In the genomic region with DNA sequence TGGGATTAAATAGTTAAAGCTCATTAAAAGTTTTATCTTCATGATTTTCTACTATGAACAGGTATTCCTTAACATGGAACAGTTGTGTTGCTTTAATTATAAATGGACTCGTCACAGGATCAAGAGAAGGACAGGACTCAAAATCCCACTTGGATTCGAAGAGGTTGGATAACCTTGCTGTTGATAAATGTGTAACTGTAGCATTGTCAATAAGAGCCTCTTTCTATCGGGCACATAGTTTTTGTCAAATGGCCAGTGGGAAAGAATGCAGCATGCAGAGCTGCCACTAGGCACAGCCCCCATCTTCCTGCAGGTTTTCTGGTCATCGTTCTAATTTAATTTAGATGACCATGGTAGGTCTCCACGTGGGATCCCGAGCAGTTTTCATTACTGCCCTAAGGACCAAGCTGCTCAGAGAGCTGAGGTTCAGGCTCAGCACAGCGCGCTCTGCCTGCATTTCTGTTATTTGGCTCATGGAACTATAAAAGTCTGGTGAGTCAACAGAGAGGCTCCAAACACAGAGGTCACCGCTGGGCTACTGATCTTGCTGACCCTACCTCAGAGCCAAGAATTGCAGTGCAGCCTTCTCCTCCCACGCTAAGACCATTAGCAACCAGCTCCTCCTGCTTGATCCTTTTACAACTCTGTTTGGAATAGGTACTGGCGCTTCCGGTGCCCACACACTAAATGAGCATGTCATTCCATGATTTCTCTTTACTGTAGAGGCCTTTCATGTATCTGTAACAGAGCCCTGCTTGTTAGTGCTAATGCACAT, we compare ENCODE assay signal across 10 mouse cellular contexts.
DNase-seq lines count a peak whose midpoint lies in the region; ATAC-seq and TF ChIP-seq lines count a peak whose summit lies in the region.
"Had no signal": no experiment of that assay in that cellular context is flagged by ENCODE, and none has a peak within 500 bp of the region (broad histone marks: within the 10 kb centered on the region; RNA-seq: fewer than 3 reads in every experiment).

No protein-coding gene starts in this region.

- no peaks in the 10 kb centered on the region for H3K36me3 ChIP-seq in hindbrain, postnatal 0 days (ENCODE audit: insufficient read depth, low read length)
- H3K36me3 ChIP-seq in hindbrain, embryonic 12.5 days: no peaks in the 10 kb centered on the region
- H3K36me3 ChIP-seq in kidney, embryonic 14.5 days (ENCODE audit: control insufficient read depth, insufficient read depth, low read length): no peaks in the 10 kb centered on the region
- no peaks in the 10 kb centered on the region for H3K36me3 ChIP-seq in forebrain, embryonic 14.5 days (ENCODE audit: control insufficient read depth, insufficient read depth, low read length)

- no peak overlapping the region for H3K27ac ChIP-seq in hindbrain, postnatal 0 days
- H3K27ac ChIP-seq in hindbrain, embryonic 12.5 days: no peak overlapping the region
- H3K27ac ChIP-seq in kidney, embryonic 14.5 days (ENCODE audit: low read depth, low read length): peak overlapping the region; percentile 42; the same call in 1 of the 2 replicates
- no peak overlapping the region for H3K27ac ChIP-seq in forebrain, embryonic 14.5 days (ENCODE audit: low read depth, low read length)
- H3K27ac ChIP-seq: macrophage had no signal

- peak; percentile 19 for TF ChIP-seq CTCF in hindbrain, postnatal 0 days (IDR thresholded peaks at IDR 0.05; ENCODE audit: low read depth)

- WGBS in hindbrain, postnatal 0 days: 60% methylated on average over 12 of the region's 12 CpGs
- WGBS in hindbrain, embryonic 12.5 days: 70% methylated on average over 12 of the region's 12 CpGs
- 21% methylated on average over 12 of the region's 12 CpGs for WGBS in kidney, embryonic 14.5 days
- 75% methylated on average over 12 of the region's 12 CpGs for WGBS in forebrain, embryonic 14.5 days

- H3K4me3 ChIP-seq in hindbrain, postnatal 0 days (ENCODE audit: low read length): no peak overlapping the region
- no peak overlapping the region for H3K4me3 ChIP-seq in hindbrain, embryonic 12.5 days
- H3K4me3 ChIP-seq in kidney, embryonic 14.5 days (ENCODE audit: low read length): no peak overlapping the region
- no peak overlapping the region for H3K4me3 ChIP-seq in forebrain, embryonic 14.5 days (ENCODE audit: low read depth, low read length)

- 0 out of 2 replicates have a peak, but pooled peaks cover 5% of the 10 kb centered on the region for H3K27me3 ChIP-seq in hindbrain, postnatal 0 days (ENCODE audit: insufficient read depth, low read length)
- H3K27me3 ChIP-seq in hindbrain, embryonic 12.5 days: peaks cover 2% of the 10 kb centered on the region; the same call in 1 of the 2 replicates
- no peaks in the 10 kb centered on the region for H3K27me3 ChIP-seq in kidney, embryonic 14.5 days (ENCODE audit: control insufficient read depth, insufficient read depth, low read length)
- H3K27me3 ChIP-seq in forebrain, embryonic 14.5 days (replicated peaks; ENCODE audit: control insufficient read depth, insufficient read depth, low read length): no peaks in the 10 kb centered on the region

- H3K9ac ChIP-seq in hindbrain, postnatal 0 days (replicated peaks; ENCODE audit: low read length): no peak overlapping the region
- no peak overlapping the region for H3K9ac ChIP-seq in hindbrain, embryonic 12.5 days
- H3K9ac ChIP-seq in kidney, embryonic 14.5 days (ENCODE audit: low read depth, low read length): no peak overlapping the region
- no peak overlapping the region for H3K9ac ChIP-seq in forebrain, embryonic 14.5 days (ENCODE audit: low read length)

- peak; percentile 17 for DNase-seq in hindbrain, postnatal 0 days (ENCODE audit: low spot score)
- peak; percentile 59 for DNase-seq in fat pad, adult 2 months (ENCODE audit: extremely low read depth, low read depth, low spot score)
- peak; percentile 29 for DNase-seq in ovary, postnatal 14 days (ENCODE audit: low spot score)
- DNase-seq in thymus, postnatal 4 days: no peak
- DNase-seq in left cerebral cortex, postnatal 36 days (ENCODE audit: low spot score in 2 of 2): no peak
- DNase-seq in forebrain, embryonic 14.5 days (ENCODE audit: low spot score): no peak

- H3K4me1 ChIP-seq in hindbrain, postnatal 0 days (ENCODE audit: insufficient read depth, low read length): no peaks in the 10 kb centered on the region
- H3K4me1 ChIP-seq in hindbrain, embryonic 12.5 days: peaks cover 3% of the 10 kb centered on the region
- H3K4me1 ChIP-seq in kidney, embryonic 14.5 days (ENCODE audit: control insufficient read depth, insufficient read depth, low read length): peaks cover 10% of the 10 kb centered on the region
- no peaks in the 10 kb centered on the region; the same call in 1 of the 2 replicates for H3K4me1 ChIP-seq in forebrain, embryonic 14.5 days (ENCODE audit: control insufficient read depth, insufficient read depth, low read length)

- no peaks in the 10 kb centered on the region for H3K9me3 ChIP-seq in hindbrain, postnatal 0 days (ENCODE audit: low read length)
- H3K9me3 ChIP-seq in hindbrain, embryonic 12.5 days (replicated peaks): no peaks in the 10 kb centered on the region
- H3K9me3 ChIP-seq in kidney, embryonic 14.5 days (ENCODE audit: control insufficient read depth, low read length): no peaks in the 10 kb centered on the region
- no peaks in the 10 kb centered on the region for H3K9me3 ChIP-seq in forebrain, embryonic 14.5 days (replicated peaks; ENCODE audit: control insufficient read depth, low read length)

- no peak overlapping the region for H3K4me2 ChIP-seq in hindbrain, postnatal 0 days (ENCODE audit: low read depth, low read length)
- no peak overlapping the region for H3K4me2 ChIP-seq in hindbrain, embryonic 12.5 days (replicated peaks)
- H3K4me2 ChIP-seq in kidney, embryonic 14.5 days (replicated peaks; ENCODE audit: low read depth, low read length): no peak overlapping the region
- H3K4me2 ChIP-seq in forebrain, embryonic 14.5 days (ENCODE audit: low read length): no peak overlapping the region

- intact Hi-C loops in left cerebral cortex, postnatal 36 days (cut with DNase I): loop anchor here (10.0 kb wide), 3 partner anchors 219 to 629 kb away; a partner anchor contains a TSS

- ATAC-seq in hindbrain, postnatal 0 days: no peak
- no peak for ATAC-seq in hindbrain, embryonic 12.5 days (ENCODE audit: low FRiP score)
- ATAC-seq in kidney, embryonic 14.5 days (ENCODE audit: low FRiP score, low TSS enrichment): peak; percentile 74
- no peak for ATAC-seq in forebrain, embryonic 14.5 days
- ATAC-seq: CD4-positive, CD25-positive, alpha-beta regulatory T cell, adult 4 months had no signal

Comparison
In these comparisons a context has a peak if more than half of its experiments do, and no peak if none do; other contexts are left out.
1. DNase-seq: peak in hindbrain, postnatal 0 days (single experiment), fat pad, adult 2 months (single experiment) and ovary, postnatal 14 days (single experiment); none in thymus, postnatal 4 days (single experiment), left cerebral cortex, postnatal 36 days (0 of 2) and forebrain, embryonic 14.5 days (single experiment).